Mouse (Mus musculus): Measurements from ENCODE around the gene Bin2.

DNA sequence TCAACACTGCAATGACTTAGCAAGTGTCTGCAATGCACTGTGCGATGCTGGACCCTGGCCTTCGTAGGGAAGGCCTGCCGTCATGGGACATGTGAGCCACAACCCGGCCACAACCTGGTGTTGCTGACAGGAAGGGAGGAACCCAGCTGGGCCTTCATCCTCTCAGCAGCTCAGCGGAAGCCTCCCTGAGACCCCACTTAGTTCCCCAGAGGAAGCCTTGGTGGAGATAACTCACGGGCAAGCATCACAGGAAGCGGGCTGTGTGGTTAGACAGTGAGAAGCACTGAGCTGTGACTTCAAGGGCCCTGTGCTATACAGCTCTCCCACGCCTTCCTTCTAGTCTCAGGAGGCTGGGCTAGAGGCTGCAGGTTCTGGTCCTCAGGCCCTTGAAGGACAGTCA, 36.9 kb upstream of the Bin2 start:
- no peak for TF ChIP-seq CTCF (IDR thresholded peaks at IDR 0.05; ENCODE audit: insufficient read depth, low read length)
- TF ChIP-seq POLR2A (IDR thresholded peaks at IDR 0.05; ENCODE audit: borderline replicate concordance, extremely low read depth, low read depth, low read length) = no peak
